Mouse (Mus musculus): ENCODE data around the gene Ucp3. TPM values are rescaled to one million over a fixed set of nuclear protein-coding genes. Genes with fewer than 3 reads are reported as not detected.
A peak's percentile ranks its signal among the peaks of the same experiment; 100 is the strongest.

Ucp3 gene
- total and polyA plus RNA-seq, 3 experiments: 0.13 TPM; not detected in 2

- no peak for DNase-seq (ENCODE audit: extremely low read depth)
- no peak overlapping the region for H3K27ac ChIP-seq (ENCODE audit: insufficient read depth, low read depth)
- no peak overlapping the region for H3K9ac ChIP-seq (ENCODE audit: insufficient read depth, low read depth)
- no peaks in the 10 kb centered on the region for H3K27me3 ChIP-seq (replicated peaks)
- dilution Hi-C loops (cut with MboI; ENCODE audit: extremely low pct_ligation_motif_present, extremely low pct_unique_long_range_greater_than_20kb, low sequenced_read_pairs) (no loop called here), in situ Hi-C loops (cut with MboI; ENCODE audit: low pct_ligation_motif_present, low pct_unique_long_range_greater_than_20kb, low sequenced_read_pairs) (no loop called here)
- no peak overlapping the region for H3K4me2 ChIP-seq (ENCODE audit: insufficient read depth, low read depth, poor library complexity, severe bottlenecking)
- peaks cover 0 to 16% of the 10 kb centered on the region in 2 experiments; a peak in 2 of 4 replicates for H3K4me1 ChIP-seq (ENCODE audit: control insufficient read depth in 1 of 2, insufficient read depth in 2 of 2)
- H3K79me2 ChIP-seq (replicated peaks; ENCODE audit: control insufficient read depth, extremely low read depth, insufficient read depth, poor library complexity, severe bottlenecking): no peaks in the 10 kb centered on the region
- peaks cover 67 to 84% of the 10 kb centered on the region in 2 experiments for H3K36me3 ChIP-seq (replicated peaks in 1 of 2; ENCODE audit: control insufficient read depth in 1 of 2, insufficient read depth in 1 of 2, low read length in 1 of 2)
- TF ChIP-seq MYC (IDR thresholded peaks at IDR 0.05; ENCODE audit: low read depth, low read length) (no peak), BHLHE40 (IDR thresholded peaks at IDR 0.05; ENCODE audit: low read depth, low read length) (no peak), USF2 (conservative IDR thresholded peaks at IDR 0.05; ENCODE audit: low read depth, low read length) (no peak)
- no peak overlapping the region for H3K4me3 ChIP-seq (replicated peaks in 1 of 3; ENCODE audit: low read depth in 2 of 3, low read length in 2 of 3, poor library complexity in 1 of 3)
- H3K9me3 ChIP-seq (replicated peaks; ENCODE audit: low read length): no peaks in the 10 kb centered on the region
These were observed 41.7 kb upstream of the Ucp3 start for GRCm38 (mm10) chr7:100431103-100431502.

DNA sequence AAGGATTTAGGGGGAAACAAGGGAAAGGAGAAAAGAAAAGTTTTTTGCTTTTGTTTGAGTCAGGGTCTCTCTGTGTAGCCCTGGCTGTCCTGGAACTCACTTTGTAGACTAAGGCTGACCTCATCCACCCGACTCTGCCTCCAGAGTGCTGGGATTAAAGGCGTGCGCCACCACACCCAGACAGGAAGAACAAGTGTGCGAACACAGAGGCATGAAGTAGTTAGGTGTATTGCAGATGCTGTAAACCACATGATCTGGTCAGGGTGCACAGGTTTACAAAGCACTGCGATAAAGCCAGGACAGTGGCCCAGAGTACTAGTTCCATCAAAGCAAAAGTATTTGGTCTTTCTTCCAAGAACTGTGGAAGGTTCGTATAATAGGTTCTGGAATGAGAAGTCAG lies 39.5 kb upstream of the Ucp3 start:
- H3K27me3 ChIP-seq (replicated peaks): no peaks in the 10 kb centered on the region
- H3K4me2 ChIP-seq (ENCODE audit: insufficient read depth, low read depth, poor library complexity, severe bottlenecking): no peak overlapping the region
- no peak overlapping the region for H3K27ac ChIP-seq (ENCODE audit: insufficient read depth, low read depth)
- H3K36me3 ChIP-seq (replicated peaks in 1 of 2; ENCODE audit: control insufficient read depth in 1 of 2, insufficient read depth in 1 of 2, low read length in 1 of 2): peaks cover 72 to 87% of the 10 kb centered on the region in 2 experiments
- dilution Hi-C loops (cut with MboI; ENCODE audit: extremely low pct_ligation_motif_present, extremely low pct_unique_long_range_greater_than_20kb, low sequenced_read_pairs): no loop called here
- in situ Hi-C loops (cut with MboI; ENCODE audit: low pct_ligation_motif_present, low pct_unique_long_range_greater_than_20kb, low sequenced_read_pairs): no loop called here
- TF ChIP-seq JUN (IDR thresholded peaks at IDR 0.05; ENCODE audit: insufficient read depth, low read depth, low read length): no peak
- no peak for TF ChIP-seq ZC3H11A (IDR thresholded peaks at IDR 0.05; ENCODE audit: low read depth, low read length)
- TF ChIP-seq SMC3 (IDR thresholded peaks at IDR 0.05; ENCODE audit: low read depth, low read length): no peak
- TF ChIP-seq CHD1 (IDR thresholded peaks at IDR 0.05; ENCODE audit: low read depth, low read length): no peak
- no peak for TF ChIP-seq RAD21 (IDR thresholded peaks at IDR 0.05; ENCODE audit: low read depth, low read length)
- TF ChIP-seq IRF4 (IDR thresholded peaks at IDR 0.05; ENCODE audit: low read depth, low read length): no peak
- no peak for TF ChIP-seq E2F4 (IDR thresholded peaks at IDR 0.05; ENCODE audit: insufficient replicate concordance, low read depth, low read length)
- no peak for TF ChIP-seq TCF12 (IDR thresholded peaks at IDR 0.05; ENCODE audit: low read depth, low read length)
- H3K4me3 ChIP-seq (replicated peaks in 1 of 3; ENCODE audit: low read depth in 2 of 3, low read length in 2 of 3, poor library complexity in 1 of 3): no peak overlapping the region
- H3K79me2 ChIP-seq (replicated peaks; ENCODE audit: control insufficient read depth, extremely low read depth, insufficient read depth, poor library complexity, severe bottlenecking): no peaks in the 10 kb centered on the region
- H3K9ac ChIP-seq (ENCODE audit: insufficient read depth, low read depth): no peak overlapping the region
- peaks cover 0 to 12% of the 10 kb centered on the region in 2 experiments; a peak in 2 of 4 replicates for H3K4me1 ChIP-seq (ENCODE audit: control insufficient read depth in 1 of 2, insufficient read depth in 2 of 2)
- no peak for DNase-seq (ENCODE audit: extremely low read depth)
- no peaks in the 10 kb centered on the region for H3K9me3 ChIP-seq (replicated peaks; ENCODE audit: low read length)

DNA sequence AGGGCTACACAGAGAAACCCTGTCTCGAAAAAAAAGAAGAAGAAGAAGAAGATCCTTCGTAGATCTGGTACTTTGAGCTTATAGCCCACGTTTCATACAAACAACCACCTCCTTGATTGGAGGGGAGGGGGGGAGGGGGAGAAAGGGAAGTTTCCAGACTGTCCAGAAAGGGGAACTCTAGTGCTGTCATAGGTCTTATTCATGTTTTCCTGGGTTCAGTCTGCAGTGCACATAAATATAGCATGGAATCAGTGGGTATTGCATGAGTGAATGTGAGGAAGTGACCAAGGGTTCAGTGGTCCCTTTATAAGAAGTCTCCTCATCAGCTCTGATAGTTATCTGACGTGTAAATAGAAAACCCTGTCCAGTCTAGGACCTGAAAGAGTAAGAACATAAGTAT lies 29.1 kb upstream of the Ucp3 start:
- DNase-seq (ENCODE audit: extremely low read depth): peak; percentile 45
- peaks cover 54 to 83% of the 10 kb centered on the region in 2 experiments for H3K36me3 ChIP-seq (replicated peaks in 1 of 2; ENCODE audit: control insufficient read depth in 1 of 2, insufficient read depth in 1 of 2, low read length in 1 of 2)
- no peaks in the 10 kb centered on the region for H3K9me3 ChIP-seq (replicated peaks; ENCODE audit: low read length)
- H3K4me2 ChIP-seq (ENCODE audit: insufficient read depth, low read depth, poor library complexity, severe bottlenecking): no peak overlapping the region
- in situ Hi-C loops (cut with MboI; ENCODE audit: low pct_ligation_motif_present, low pct_unique_long_range_greater_than_20kb, low sequenced_read_pairs) (no loop called here), dilution Hi-C loops (cut with MboI; ENCODE audit: extremely low pct_ligation_motif_present, extremely low pct_unique_long_range_greater_than_20kb, low sequenced_read_pairs) (no loop called here)
- H3K79me2 ChIP-seq (replicated peaks; ENCODE audit: control insufficient read depth, extremely low read depth, insufficient read depth, poor library complexity, severe bottlenecking): no peaks in the 10 kb centered on the region
- H3K27ac ChIP-seq (ENCODE audit: insufficient read depth, low read depth): no peak overlapping the region
- no peak for TF ChIP-seq E2F4 (IDR thresholded peaks at IDR 0.05; ENCODE audit: insufficient replicate concordance, low read depth, low read length)
- TF ChIP-seq ZMIZ1 (IDR thresholded peaks at IDR 0.05; ENCODE audit: low read depth, low read length): no peak
- TF ChIP-seq NELFE (IDR thresholded peaks at IDR 0.05; ENCODE audit: low read depth, low read length): no peak
- no peak for TF ChIP-seq MAFK (IDR thresholded peaks at IDR 0.05; ENCODE audit: insufficient replicate concordance, low read length)
- TF ChIP-seq NRF1 (IDR thresholded peaks at IDR 0.05; ENCODE audit: low read depth, low read length): no peak
- no peak for TF ChIP-seq MAX (IDR thresholded peaks at IDR 0.05; ENCODE audit: low read length)
- TF ChIP-seq ELF1 (IDR thresholded peaks at IDR 0.05; ENCODE audit: low read depth, low read length): no peak
- no peak for TF ChIP-seq POLR2AphosphoS2 (IDR thresholded peaks at IDR 0.05; ENCODE audit: low read depth, low read length)
- no peak for TF ChIP-seq GABPA (IDR thresholded peaks at IDR 0.05; ENCODE audit: insufficient replicate concordance, low read depth, low read length)
- no peak for TF ChIP-seq TBP (conservative IDR thresholded peaks at IDR 0.05; ENCODE audit: low read depth, low read length)
- no peak for TF ChIP-seq TCF12 (IDR thresholded peaks at IDR 0.05; ENCODE audit: low read depth, low read length)
- TF ChIP-seq EP300 (IDR thresholded peaks at IDR 0.05; ENCODE audit: low read length): no peak
- no peak for TF ChIP-seq SIN3A (IDR thresholded peaks at IDR 0.05; ENCODE audit: low read length)
- no peak for TF ChIP-seq ZC3H11A (IDR thresholded peaks at IDR 0.05; ENCODE audit: low read depth, low read length)
- TF ChIP-seq MXI1 (IDR thresholded peaks at IDR 0.05; ENCODE audit: low read depth, low read length): no peak
- no peak for TF ChIP-seq USF1 (IDR thresholded peaks at IDR 0.05; ENCODE audit: low read depth, low read length)
- no peak for TF ChIP-seq RCOR1 (conservative IDR thresholded peaks at IDR 0.05; ENCODE audit: low read depth, low read length)
- no peak for TF ChIP-seq BHLHE40 (IDR thresholded peaks at IDR 0.05; ENCODE audit: low read depth, low read length)
- TF ChIP-seq CHD2 (IDR thresholded peaks at IDR 0.05; ENCODE audit: low read length): no peak
- H3K4me3 ChIP-seq (replicated peaks in 1 of 3; ENCODE audit: low read depth in 2 of 3, low read length in 2 of 3, poor library complexity in 1 of 3): no peak overlapping the region
- no peak overlapping the region for H3K9ac ChIP-seq (ENCODE audit: insufficient read depth, low read depth)
- no peaks in the 10 kb centered on the region for H3K27me3 ChIP-seq (replicated peaks)
- H3K4me1 ChIP-seq (ENCODE audit: control insufficient read depth in 1 of 2, insufficient read depth in 2 of 2): peaks cover 0 to 31% of the 10 kb centered on the region in 2 experiments; a peak in 3 of 4 replicates
